Mouse (Mus musculus): ENCODE results near the gene Alkbh5.

DNA sequence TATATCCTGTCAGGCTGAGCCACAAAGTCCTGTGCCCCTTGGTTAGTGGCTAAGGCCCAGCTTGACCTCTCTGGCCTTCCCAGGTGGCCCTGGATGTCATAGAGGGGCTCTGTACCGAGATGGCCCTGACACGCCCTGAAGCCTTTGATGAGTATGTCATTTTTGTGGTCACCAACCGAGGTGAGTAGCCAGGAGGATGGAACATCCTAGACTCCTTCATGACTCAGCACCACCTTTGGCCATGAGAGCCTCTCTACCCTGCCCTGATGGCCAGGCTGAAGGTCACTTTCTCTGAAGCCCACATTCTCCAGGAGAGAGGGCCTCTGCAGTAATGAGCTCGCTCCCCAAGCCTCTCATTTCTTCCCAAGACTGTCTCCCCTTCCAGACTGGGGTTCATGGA is 17.9 kb upstream of the Alkbh5 start:
- TF ChIP-seq NRF1 (IDR thresholded peaks at IDR 0.05; ENCODE audit: low read depth, low read length), result no peak
- no peak for TF ChIP-seq POLR2A (IDR thresholded peaks at IDR 0.05; ENCODE audit: low read depth, low read length)
- TF ChIP-seq CTCF (conservative IDR thresholded peaks at IDR 0.05 in 1 of 2, IDR thresholded peaks at IDR 0.05 in 1 of 2; ENCODE audit: low read depth in 2 of 2, low read length in 2 of 2), result no peak
- no peak for TF ChIP-seq MYC (IDR thresholded peaks at IDR 0.05; ENCODE audit: low read depth, low read length)
- no peak for TF ChIP-seq SMC3 (IDR thresholded peaks at IDR 0.05; ENCODE audit: low read depth, low read length)
- no peak for TF ChIP-seq GABPA (IDR thresholded peaks at IDR 0.05; ENCODE audit: insufficient replicate concordance, low read depth, low read length)
- TF ChIP-seq EP300 (IDR thresholded peaks at IDR 0.05; ENCODE audit: low read length), result no peak
- no peak for TF ChIP-seq CHD1 (IDR thresholded peaks at IDR 0.05; ENCODE audit: low read depth, low read length)
- TF ChIP-seq TBP (conservative IDR thresholded peaks at IDR 0.05; ENCODE audit: low read depth, low read length), result no peak
- TF ChIP-seq JUN (IDR thresholded peaks at IDR 0.05; ENCODE audit: insufficient read depth, low read depth, low read length), result no peak
- no peak for TF ChIP-seq UBTF (IDR thresholded peaks at IDR 0.05; ENCODE audit: low read depth, low read length)
- TF ChIP-seq SIN3A (IDR thresholded peaks at IDR 0.05; ENCODE audit: low read length), result no peak
- no peak for TF ChIP-seq ETS1 (conservative IDR thresholded peaks at IDR 0.05; ENCODE audit: low read depth, low read length)
- no peak for TF ChIP-seq ZNF384 (IDR thresholded peaks at IDR 0.05; ENCODE audit: low read depth, low read length)

All from CH12.LX (cell line).